Mouse (Mus musculus): ENCODE results near the gene Chpf. TPM values are rescaled to one million over a fixed set of nuclear protein-coding genes. Genes with fewer than 3 reads are reported as not detected.
A peak's percentile ranks its signal among the peaks of the same experiment; 100 is the strongest.

The Chpf gene
- polyA plus RNA-seq, 1 experiment from 2014 or later = 21.3 TPM

DNA sequence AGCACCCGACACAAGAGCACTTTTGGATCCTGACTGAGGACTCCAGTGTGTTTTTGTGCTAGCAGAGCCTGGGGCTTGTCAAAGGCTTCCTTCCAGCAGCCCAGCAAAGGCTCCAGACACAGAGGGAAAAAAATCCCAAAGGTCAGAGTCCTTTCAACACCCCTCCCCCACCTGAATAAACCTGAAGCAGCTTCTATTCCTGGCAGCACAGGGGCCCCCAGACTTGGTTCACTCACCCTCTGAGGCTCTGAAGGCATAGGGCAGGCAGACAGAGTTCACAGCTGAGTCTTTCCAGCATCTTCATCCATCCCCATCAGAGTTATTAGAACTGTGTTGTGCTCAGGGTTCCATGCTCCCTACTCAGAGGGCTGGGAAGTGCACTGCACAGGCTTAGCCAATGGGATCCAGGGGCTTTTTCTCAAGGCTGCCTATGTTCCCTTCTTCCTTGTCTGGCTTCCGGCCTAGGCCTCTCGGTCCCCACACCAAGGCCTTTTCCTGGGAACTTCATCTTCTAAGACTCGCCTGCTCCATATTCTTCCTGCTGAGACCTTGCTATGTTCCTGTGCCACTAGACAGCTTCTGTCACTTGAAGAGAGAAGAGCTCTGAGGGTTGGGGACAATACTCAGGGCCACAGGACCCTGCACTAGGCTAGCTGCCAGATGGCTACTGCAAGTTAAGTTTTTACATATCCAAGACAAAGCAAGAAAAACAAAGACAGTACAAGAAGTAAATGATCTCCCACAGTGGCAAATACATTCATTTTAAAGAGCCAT is 32.5 kb upstream of the Chpf start:
- Histone ChIP-seq H3K27me3 (ENCODE audit: control insufficient read depth, insufficient read depth, low read length) (no peaks in the 10 kb centered on the region), H3K27ac (ENCODE audit: low read depth, low read length) (no peak overlapping the region), H3K36me3 (ENCODE audit: control insufficient read depth, insufficient read depth, low read length) (no peaks in the 10 kb centered on the region), H3K4me2 (ENCODE audit: low read depth, low read length, severe bottlenecking) (no peak overlapping the region), H3K4me1 (replicated peaks; ENCODE audit: control insufficient read depth, insufficient read depth, low read length) (no peaks in the 10 kb centered on the region; the same call in 1 of the 2 replicates), H3K9me3 (ENCODE audit: control insufficient read depth, low read length) (no peaks in the 10 kb centered on the region), H3K9ac (ENCODE audit: low read length) (no peak overlapping the region), H3K4me3 (ENCODE audit: low read depth, low read length) (no peak overlapping the region)
- no peak for DNase-seq (ENCODE audit: low spot score)
- WGBS = 51% methylated on average over 4 of the region's 4 CpGs
- no peak for ATAC-seq (replicated peaks; ENCODE audit: low FRiP score)

DNA sequence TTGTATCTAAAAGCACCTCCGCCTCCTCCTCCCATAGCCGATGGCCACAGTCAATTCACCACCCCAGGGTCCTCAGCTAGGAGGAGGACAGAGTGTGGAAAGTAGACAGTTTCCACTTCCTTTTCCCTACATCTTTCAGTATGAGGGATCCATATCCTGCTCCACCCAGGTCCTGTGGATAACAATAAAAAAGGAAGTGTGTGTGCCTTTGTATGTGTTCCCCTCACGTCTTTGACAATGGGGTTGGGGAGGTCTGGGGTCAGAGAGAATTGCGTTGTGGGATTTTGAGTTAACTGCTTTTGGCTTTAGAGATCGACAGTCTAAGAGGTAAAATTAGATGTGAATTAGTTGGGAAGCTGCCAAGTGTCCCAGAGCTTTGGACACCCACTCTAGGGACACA is 31.0 kb upstream of the Chpf start:
- Histone ChIP-seq H3K9ac (ENCODE audit: low read length) (no peak overlapping the region), H3K4me1 (replicated peaks; ENCODE audit: control insufficient read depth, insufficient read depth, low read length) (peaks cover 3% of the 10 kb centered on the region; the same call in 1 of the 2 replicates), H3K27me3 (ENCODE audit: control insufficient read depth, insufficient read depth, low read length) (no peaks in the 10 kb centered on the region), H3K4me3 (ENCODE audit: low read depth, low read length) (no peak overlapping the region), H3K36me3 (ENCODE audit: control insufficient read depth, insufficient read depth, low read length) (no peaks in the 10 kb centered on the region), H3K9me3 (ENCODE audit: control insufficient read depth, low read length) (no peaks in the 10 kb centered on the region), H3K4me2 (ENCODE audit: low read depth, low read length, severe bottlenecking) (no peak overlapping the region), H3K27ac (ENCODE audit: low read depth, low read length) (no peak overlapping the region)
- ATAC-seq (replicated peaks; ENCODE audit: low FRiP score) = no peak
- WGBS = 78% methylated on average over 5 of the region's 5 CpGs
- DNase-seq (ENCODE audit: low spot score) = no peak

DNA sequence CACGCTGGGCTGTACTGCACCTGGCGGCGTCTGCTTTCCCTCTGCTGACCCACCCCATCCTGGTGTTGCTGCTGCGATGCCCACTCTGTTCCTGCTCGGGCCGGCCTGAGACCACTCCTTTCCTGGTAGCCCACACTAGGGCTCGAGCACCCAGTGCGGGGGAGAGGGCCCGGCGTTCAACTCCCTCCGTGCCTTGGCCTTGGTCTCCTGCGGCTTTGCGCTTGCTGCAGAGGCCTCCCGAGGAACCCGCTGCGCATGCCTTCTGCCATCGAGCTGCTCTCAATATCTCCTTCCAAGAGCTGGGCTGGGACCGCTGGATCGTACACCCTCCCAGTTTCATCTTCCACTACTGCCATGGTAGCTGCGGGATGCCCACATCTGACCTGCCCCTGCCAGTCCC is 30.5 kb upstream of the Chpf start:
- H3K9ac ChIP-seq (ENCODE audit: low read length) = no peak overlapping the region
- WGBS = 51% methylated on average over 20 of the region's 20 CpGs
- H3K4me2 ChIP-seq (ENCODE audit: low read depth, low read length, severe bottlenecking) = no peak overlapping the region
- H3K36me3 ChIP-seq (ENCODE audit: control insufficient read depth, insufficient read depth, low read length) = no peaks in the 10 kb centered on the region
- no peaks in the 10 kb centered on the region for H3K9me3 ChIP-seq (ENCODE audit: control insufficient read depth, low read length)
- no peaks in the 10 kb centered on the region for H3K27me3 ChIP-seq (ENCODE audit: control insufficient read depth, insufficient read depth, low read length)
- no peak overlapping the region for H3K27ac ChIP-seq (ENCODE audit: low read depth, low read length)
- peaks cover 3% of the 10 kb centered on the region; the same call in 1 of the 2 replicates for H3K4me1 ChIP-seq (replicated peaks; ENCODE audit: control insufficient read depth, insufficient read depth, low read length)
- DNase-seq (ENCODE audit: low spot score) (no peak), ATAC-seq (replicated peaks; ENCODE audit: low FRiP score) (no peak)
- H3K4me3 ChIP-seq (ENCODE audit: low read depth, low read length) = no peak overlapping the region

DNA sequence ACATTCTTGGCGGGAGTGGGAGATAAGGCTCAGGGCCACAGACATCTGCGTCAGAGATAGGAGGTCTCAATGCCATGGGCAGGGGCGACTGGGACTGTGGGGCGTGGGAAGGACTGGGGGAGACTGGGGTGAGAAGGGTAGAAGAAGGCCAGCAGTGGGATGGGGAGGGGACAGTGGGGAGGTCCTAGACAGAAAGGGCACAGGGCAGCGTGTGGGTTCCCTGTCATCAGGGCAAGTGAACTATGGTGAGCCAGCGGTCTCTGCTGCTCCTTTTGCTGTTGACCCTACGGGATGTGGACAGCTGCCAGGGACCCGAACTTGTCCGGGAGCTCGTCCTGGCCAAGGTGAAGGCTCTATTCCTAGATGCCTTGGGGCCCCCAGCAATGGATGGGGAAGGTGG is 27.9 kb upstream of the Chpf start, which contains the start of gene Inha:
Inha (plus strand) TSS at position 72 of the 400 bp plus-strand sequence.
- DNase-seq (ENCODE audit: low spot score) = no peak
- 78% methylated on average over 10 of the region's 10 CpGs for WGBS
- peaks cover 5% of the 10 kb centered on the region; the same call in 1 of the 2 replicates for H3K4me1 ChIP-seq (replicated peaks; ENCODE audit: control insufficient read depth, insufficient read depth, low read length)

DNA sequence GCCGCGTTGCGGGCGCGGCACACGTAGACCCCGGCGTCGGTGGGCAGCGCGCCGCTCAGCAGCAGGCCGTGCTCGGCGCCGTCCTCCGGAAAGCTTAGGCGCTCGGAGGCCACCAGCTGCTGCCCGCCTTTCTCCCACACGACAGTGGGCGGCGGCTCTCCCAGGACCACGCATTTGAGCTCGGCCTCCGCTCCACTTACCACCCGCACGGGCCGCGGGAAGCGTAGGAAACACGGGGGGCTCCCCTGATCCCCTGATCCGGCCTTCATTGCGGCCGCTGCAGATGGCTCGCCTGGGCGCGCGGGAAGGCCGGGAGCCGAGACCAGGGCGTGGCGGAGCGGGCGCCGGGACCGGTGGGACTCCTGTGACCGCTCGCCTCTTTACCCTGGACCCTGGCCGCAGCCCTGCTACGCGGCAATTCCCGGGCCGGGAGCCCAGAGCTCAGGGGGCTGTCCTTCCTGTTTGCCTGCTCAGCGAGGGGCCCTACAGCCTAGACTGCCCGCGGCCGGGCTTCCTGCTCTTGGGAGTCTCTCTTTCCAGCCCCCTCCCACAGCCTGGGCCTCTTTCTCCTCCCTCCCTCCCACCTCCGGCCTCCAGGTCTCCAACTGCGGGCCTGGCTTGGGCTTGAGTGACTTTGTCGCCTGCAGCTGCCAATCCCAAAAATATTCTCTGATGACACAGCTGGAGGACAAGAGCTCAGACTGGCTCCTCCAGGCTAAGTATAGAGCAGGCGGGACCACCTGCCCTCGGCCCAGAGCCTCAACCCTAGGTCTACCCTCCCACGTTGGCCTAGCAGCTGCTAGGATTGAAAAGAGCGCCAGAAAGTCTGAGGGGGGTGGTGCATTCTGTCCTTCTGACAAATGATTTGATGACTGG is 27.1 kb upstream of the Chpf start, which contains the start of gene Obsl1:
Obsl1 (minus strand) TSS at position 497 of the 876 bp plus-strand sequence.
- Histone ChIP-seq H3K27ac (ENCODE audit: low read depth, low read length) (peak within 1 kb of the TSS; percentile 55), H3K9me3 (ENCODE audit: control insufficient read depth, low read length) (no peaks in the 10 kb centered on the region), H3K9ac (ENCODE audit: low read length) (peak within 1 kb of the TSS; percentile 94), H3K36me3 (ENCODE audit: control insufficient read depth, insufficient read depth, low read length) (peaks cover 5% of the 10 kb centered on the region), H3K4me3 (ENCODE audit: low read depth, low read length) (peak within 1 kb of the TSS; percentile 77), H3K4me1 (replicated peaks; ENCODE audit: control insufficient read depth, insufficient read depth, low read length) (peaks cover 5% of the 10 kb centered on the region; the same call in 1 of the 2 replicates), H3K27me3 (ENCODE audit: control insufficient read depth, insufficient read depth, low read length) (no peaks in the 10 kb centered on the region), H3K4me2 (ENCODE audit: low read depth, low read length, severe bottlenecking) (peak within 1 kb of the TSS; percentile 96)
- ATAC-seq (replicated peaks; ENCODE audit: low FRiP score) (peak; percentile 82), DNase-seq (ENCODE audit: low spot score) (peak; percentile 87)
- under 1% methylated on average over 63 of the region's 65 CpGs for WGBS

More for the DNA sequence above, 27.9 kb upstream of the Chpf start, which contains the start of gene Inha:
- Histone ChIP-seq H3K27ac (ENCODE audit: low read depth, low read length) (peak within 1 kb of the TSS; percentile 55), H3K36me3 (ENCODE audit: control insufficient read depth, insufficient read depth, low read length) (no peaks in the 10 kb centered on the region), H3K4me2 (ENCODE audit: low read depth, low read length, severe bottlenecking) (peak within 1 kb of the TSS; percentile 96), H3K9me3 (ENCODE audit: control insufficient read depth, low read length) (no peaks in the 10 kb centered on the region), H3K9ac (ENCODE audit: low read length) (peak within 1 kb of the TSS; percentile 94), H3K27me3 (ENCODE audit: control insufficient read depth, insufficient read depth, low read length) (no peaks in the 10 kb centered on the region), H3K4me3 (ENCODE audit: low read depth, low read length) (peak within 1 kb of the TSS; percentile 77)
- no peak for ATAC-seq (replicated peaks; ENCODE audit: low FRiP score)

DNA sequence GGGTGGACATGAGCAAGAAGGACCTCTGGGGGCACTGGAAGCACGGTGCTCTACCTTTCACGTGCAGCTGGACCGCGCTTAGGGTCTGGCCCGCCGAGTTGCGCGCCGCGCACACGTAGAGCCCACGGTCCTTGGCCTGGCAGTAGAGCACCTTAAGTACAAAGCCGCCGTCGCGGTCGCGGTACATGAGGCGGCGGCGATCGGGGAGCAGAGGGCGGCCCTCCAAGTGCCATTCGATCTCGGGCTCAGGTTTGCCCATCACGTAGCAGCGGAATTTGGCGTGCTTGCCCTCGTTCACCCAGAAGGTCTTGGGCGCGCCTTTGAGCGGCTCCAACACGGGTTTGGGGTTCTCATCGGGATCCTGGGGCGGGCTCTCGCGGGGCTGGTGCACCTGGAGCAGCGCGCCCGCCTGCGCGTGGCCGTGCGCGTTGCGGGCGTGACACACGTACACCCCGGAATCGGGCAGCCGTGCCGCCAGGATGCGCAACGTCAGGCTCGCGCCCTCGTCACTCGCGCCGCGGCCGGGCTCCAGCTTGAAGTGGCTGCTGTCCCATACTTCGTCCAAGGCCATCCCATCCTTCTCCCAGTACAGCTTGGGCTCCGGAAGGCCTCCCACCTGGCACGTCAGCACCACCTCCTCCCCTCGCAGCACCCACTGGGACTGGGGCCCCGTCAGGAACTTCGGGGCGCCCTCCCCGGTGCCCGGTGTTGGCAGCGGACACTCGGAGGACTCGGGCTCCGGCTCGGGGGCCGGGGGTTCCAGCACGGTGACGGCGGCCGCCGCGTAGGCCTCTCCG is 26.2 kb upstream of the Chpf start:
- peak; percentile 85 for DNase-seq (ENCODE audit: low spot score)
- under 1% methylated on average over 83 of the region's 84 CpGs for WGBS
- Histone ChIP-seq H3K4me1 (replicated peaks; ENCODE audit: control insufficient read depth, insufficient read depth, low read length) (peaks cover 5% of the 10 kb centered on the region; the same call in 1 of the 2 replicates), H3K9me3 (ENCODE audit: control insufficient read depth, low read length) (no peaks in the 10 kb centered on the region), H3K9ac (ENCODE audit: low read length) (peak overlapping the region; percentile 94), H3K27me3 (ENCODE audit: control insufficient read depth, insufficient read depth, low read length) (no peaks in the 10 kb centered on the region), H3K36me3 (ENCODE audit: control insufficient read depth, insufficient read depth, low read length) (peaks cover 8% of the 10 kb centered on the region), H3K4me2 (ENCODE audit: low read depth, low read length, severe bottlenecking) (peak overlapping the region; percentile 96), H3K27ac (ENCODE audit: low read depth, low read length) (peak overlapping the region; percentile 55; the same call in 1 of the 2 replicates), H3K4me3 (ENCODE audit: low read depth, low read length) (peak overlapping the region; percentile 77)
- peak; percentile 64 for ATAC-seq (replicated peaks; ENCODE audit: low FRiP score)

DNA sequence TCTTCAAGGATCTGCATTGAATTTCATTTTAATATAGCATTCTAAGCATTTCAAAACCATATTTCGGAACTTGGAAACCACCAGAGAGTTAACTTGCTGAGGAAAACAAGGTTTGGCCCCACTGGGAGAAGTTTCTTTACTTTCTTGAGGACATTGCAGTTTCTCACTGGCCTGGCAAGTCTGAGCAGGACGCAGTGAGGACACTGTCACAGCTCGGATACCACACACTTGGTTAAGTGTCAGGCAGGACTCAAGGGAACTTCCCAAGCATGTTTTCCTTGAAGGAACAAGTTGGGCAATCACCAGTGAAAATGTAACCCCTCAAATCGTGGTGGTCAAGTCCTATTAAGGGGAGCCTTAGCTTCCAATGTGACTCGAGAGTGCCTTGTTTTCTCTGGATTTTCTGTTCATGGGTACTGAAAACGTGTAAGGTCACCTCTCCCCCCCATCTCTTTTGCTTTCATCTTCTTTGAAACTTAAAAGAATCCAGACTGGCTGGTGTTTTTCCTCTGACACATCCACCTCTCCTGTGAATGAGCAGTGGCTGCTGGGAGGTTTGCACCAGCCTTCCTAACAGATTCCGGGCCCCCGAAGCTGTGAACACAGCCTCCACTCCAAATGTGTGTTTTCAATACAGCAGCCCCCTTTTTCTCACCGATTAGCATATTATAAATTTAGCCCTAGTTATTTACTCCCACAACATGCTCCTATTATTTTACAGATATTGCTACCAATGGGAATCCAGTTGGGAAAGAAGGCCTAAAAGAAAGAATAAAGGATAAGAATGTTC is 25.3 kb upstream of the Chpf start:
- peak overlapping the region; percentile 94 for H3K9ac ChIP-seq (ENCODE audit: low read length)
- DNase-seq (ENCODE audit: low spot score) (no peak), ATAC-seq (replicated peaks; ENCODE audit: low FRiP score) (no peak)
- 67% methylated on average over 9 of the region's 9 CpGs for WGBS
- peaks cover 8% of the 10 kb centered on the region for H3K36me3 ChIP-seq (ENCODE audit: control insufficient read depth, insufficient read depth, low read length)
- H3K27me3 ChIP-seq (ENCODE audit: control insufficient read depth, insufficient read depth, low read length) = no peaks in the 10 kb centered on the region
- H3K27ac ChIP-seq (ENCODE audit: low read depth, low read length) = no peak overlapping the region
- H3K4me1 ChIP-seq (replicated peaks; ENCODE audit: control insufficient read depth, insufficient read depth, low read length) = peaks cover 5% of the 10 kb centered on the region; the same call in 1 of the 2 replicates
- peak overlapping the region; percentile 96 for H3K4me2 ChIP-seq (ENCODE audit: low read depth, low read length, severe bottlenecking)
- peak overlapping the region; percentile 77 for H3K4me3 ChIP-seq (ENCODE audit: low read depth, low read length)
- no peaks in the 10 kb centered on the region for H3K9me3 ChIP-seq (ENCODE audit: control insufficient read depth, low read length)

Data from forebrain, embryonic 11.5 days (tissue).